Mouse (Mus musculus) kidney, postnatal 0 days (tissue): ENCODE results near the gene Lcn9. TPM values are rescaled to one million over a fixed set of nuclear protein-coding genes. Genes with fewer than 3 reads are reported as not detected.
A peak's percentile ranks its signal among the peaks of the same experiment; 100 is the strongest.

Source experiments
- ATAC-seq: fragments of 200-750 bp; cut with Nextera tagmentation; replicated peaks from 2 replicates; pipeline ENCODE4 v1.8.0; 2017; ENCODE audit warnings: low read depth, moderate number of reproducible peaks, moderate TSS enrichment, moderate library complexity; ENCODE audit not compliant: low FRiP score
- DNase-seq: peaks from one replicate; pipeline ENCODE4 v3.0.0-alpha.2; 2016; ENCODE audit warnings: low spot score
- H3K27ac ChIP-seq: fragments of 300-500 bp; sonication (generic); 2 replicates; pipeline ENCODE4 v1.5.1; 2014; ENCODE audit warnings: mild to moderate bottlenecking
- H3K27me3 ChIP-seq: fragments of 300-500 bp; sonication (generic); 2 replicates; pipeline ENCODE4 v1.6.1; 2014; ENCODE audit warnings: low read length, mixed read lengths; ENCODE audit not compliant: insufficient read depth
- H3K36me3 ChIP-seq: fragments of 300-500 bp; sonication (generic); 2 replicates; pipeline ENCODE4 v1.6.1; 2014; ENCODE audit warnings: low read length, mixed read lengths; ENCODE audit not compliant: insufficient read depth
- H3K4me1 ChIP-seq: fragments of 300-500 bp; sonication (generic); replicated peaks from 2 replicates; pipeline ENCODE4 v1.6.1; 2014; ENCODE audit warnings: antibody characterized with exemption, low read length, mixed read lengths; ENCODE audit not compliant: insufficient read depth
- H3K4me2 ChIP-seq: fragments of 300-500 bp; sonication (generic); 2 replicates; pipeline ENCODE4 v1.6.1; 2014; ENCODE audit warnings: mild to moderate bottlenecking, low read length, moderate library complexity, mixed read lengths
- H3K4me3 ChIP-seq: fragments of 300-500 bp; sonication (generic); replicated peaks from 2 replicates; pipeline ENCODE4 v1.5.1; 2014; ENCODE audit warnings: low read depth, low read length
- H3K9ac ChIP-seq: fragments of 300-500 bp; sonication (generic); 2 replicates; pipeline ENCODE4 v1.6.1; 2014; ENCODE audit warnings: low read depth, low read length
- H3K9me3 ChIP-seq: fragments of 300-500 bp; sonication (generic); replicated peaks from 2 replicates; pipeline ENCODE4 v1.6.1; 2016; ENCODE audit warnings: low read length, inconsistent platforms, mixed read lengths
- CTCF ChIP-seq: IDR thresholded peaks from 2 replicates; pipeline ENCODE4 v1.5.1; 2016; ENCODE audit warnings: antibody characterized with exemption, low read depth, mild to moderate bottlenecking, moderate library complexity
- WGBS: fragments of 180-500 bp; shearing (Covaris S2); extraction: QIAGEN DNeasy Blood & Tissue Kit; methylation state at CpG from one replicate; pipeline ENCODE4 v1.1.7; 2014; 5-methylcytosine and 5-hydroxymethylcytosine counted together
- polyA plus RNA-seq: library from polyadenylated mRNA; unstranded; fragments of >200 nt; fragmentation: Nextera tagmentation; extraction: Ambion mirVana; gene quantifications from 2 replicates; pipeline ENCODE4 v1.2.1, GENCODE M21; 2015

Lcn9 gene
- polyA plus RNA-seq, 1 experiment from 2014 or later, result not detected

DNA sequence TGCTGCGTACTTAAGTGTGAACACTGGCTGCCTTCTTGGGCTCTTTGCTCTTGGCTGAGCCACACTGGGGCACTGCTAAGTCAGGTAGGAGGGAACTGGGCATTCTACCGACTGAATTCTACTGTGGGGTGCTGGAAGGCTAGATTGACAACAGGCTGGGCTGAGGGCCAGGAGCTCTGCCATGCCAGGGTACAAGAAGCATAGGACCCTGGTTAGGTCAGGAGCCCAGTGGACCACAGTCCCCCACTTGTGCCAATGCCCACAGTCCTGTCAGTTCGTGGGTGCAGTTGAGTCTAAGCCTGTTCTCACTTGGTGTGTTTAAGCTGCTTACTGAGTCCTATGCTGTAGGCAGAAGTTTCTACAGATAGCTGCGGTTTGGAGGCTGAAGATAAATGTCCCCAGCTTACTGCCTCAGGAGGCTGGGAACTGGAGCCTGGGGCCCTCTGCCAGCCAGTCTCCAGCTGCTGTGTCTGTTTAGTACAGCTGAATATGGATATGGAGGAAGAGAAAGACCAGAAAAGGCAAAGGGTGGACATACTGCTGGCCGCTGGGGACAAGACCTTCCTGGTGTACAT is 39.8 kb downstream of the Lcn9 start:
- Histone ChIP-seq H3K9me3 (no peaks in the 10 kb centered on the region), H3K4me1 (0 out of 2 replicates have a peak, but pooled peaks cover 10% of the 10 kb centered on the region), H3K9ac (no peak overlapping the region), H3K4me2 (peak overlapping the region; percentile 86), H3K36me3 (no peaks in the 10 kb centered on the region), H3K27ac (no peak overlapping the region), H3K27me3 (no peaks in the 10 kb centered on the region; the same call in 1 of the 2 replicates), H3K4me3 (no peak overlapping the region)
- DNase-seq (no peak), ATAC-seq (no peak)
- WGBS, result 60% methylated on average over 5 of the region's 5 CpGs
- no peak for TF ChIP-seq CTCF

DNA sequence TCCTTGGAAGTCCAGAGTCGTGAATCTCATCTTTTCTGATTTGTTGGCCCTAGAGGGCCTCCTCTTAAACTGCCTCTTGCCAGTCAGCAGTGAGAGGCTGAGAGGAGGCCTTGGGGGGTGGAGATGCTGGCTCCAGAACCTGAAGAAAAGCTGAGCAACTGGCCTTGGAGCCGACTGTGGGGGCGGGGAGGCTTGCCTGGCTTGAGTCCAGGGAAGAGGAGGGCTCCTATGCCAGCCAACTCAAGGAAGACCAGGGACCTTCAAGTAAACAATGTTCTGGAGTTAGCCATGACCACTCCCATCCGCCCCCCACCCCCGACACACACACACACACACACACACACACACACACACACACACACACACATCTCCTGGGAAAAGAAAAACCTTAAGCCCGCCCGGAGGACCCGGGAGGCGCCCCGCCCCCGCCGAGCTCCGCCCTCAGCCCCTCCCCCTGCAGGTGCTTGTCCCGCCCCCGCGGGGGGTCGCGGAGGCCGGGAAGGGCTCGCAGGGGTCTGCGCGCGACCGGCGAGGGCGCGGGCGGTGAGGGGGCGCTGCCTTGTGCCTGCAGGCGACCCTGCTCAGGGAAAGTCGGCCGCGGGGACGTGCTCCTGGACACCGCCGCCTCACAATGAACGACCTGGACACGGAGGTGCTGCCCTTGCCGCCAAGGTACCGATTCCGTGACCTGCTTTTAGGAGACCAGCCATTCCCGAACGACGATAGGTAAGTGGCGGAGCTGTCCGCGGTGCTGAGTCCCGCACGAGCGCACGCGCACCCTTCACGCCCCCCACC is 40.6 kb downstream of the Lcn9 start, which contains the start of gene Kcnt1:
TSS of gene Kcnt1 (plus strand) at position 398 of the 795 bp plus-strand sequence.
- ATAC-seq (no peak; the same call in 1 of the 2 replicates), DNase-seq (peak; percentile 44)
- no peak for TF ChIP-seq CTCF
- Histone ChIP-seq H3K4me1 (0 out of 2 replicates have a peak, but pooled peaks cover 10% of the 10 kb centered on the region), H3K27me3 (no peaks in the 10 kb centered on the region; the same call in 1 of the 2 replicates), H3K27ac (no peak within 1 kb of the TSS), H3K36me3 (no peaks in the 10 kb centered on the region), H3K4me3 (peak within 1 kb of the TSS; percentile 39), H3K9me3 (no peaks in the 10 kb centered on the region), H3K9ac (0 out of 2 replicates have a peak within 1 kb of the TSS, but pooled peaks have one; percentile 1), H3K4me2 (peak within 1 kb of the TSS; percentile 86)
- WGBS, result 1% methylated on average over 41 of the region's 53 CpGs

DNA sequence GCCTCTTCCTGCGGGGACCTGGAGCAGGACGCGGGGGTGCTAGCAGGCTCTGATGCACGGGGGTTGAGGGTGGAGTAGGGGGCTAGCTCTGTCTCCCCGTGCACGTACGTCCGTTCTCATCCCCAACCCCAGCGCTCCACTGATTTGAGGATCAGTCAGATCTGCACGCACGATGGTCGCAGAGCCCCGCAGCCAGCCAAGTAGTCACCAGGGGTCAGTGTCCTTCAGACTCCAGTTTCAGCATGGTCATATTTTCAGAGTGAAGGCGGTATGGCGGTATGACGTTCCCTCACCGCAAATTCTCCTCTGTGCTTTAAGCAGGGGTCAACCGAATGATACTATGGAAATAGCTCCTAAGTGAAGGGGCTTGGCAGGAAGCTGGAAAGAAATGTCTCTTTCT is 41.3 kb downstream of the Lcn9 start:
- Histone ChIP-seq H3K36me3 (no peaks in the 10 kb centered on the region), H3K4me2 (peak overlapping the region; percentile 86), H3K4me1 (0 out of 2 replicates have a peak, but pooled peaks cover 10% of the 10 kb centered on the region), H3K27ac (no peak overlapping the region), H3K9me3 (no peaks in the 10 kb centered on the region), H3K4me3 (peak overlapping the region; percentile 39; the same call in 1 of the 2 replicates), H3K27me3 (no peaks in the 10 kb centered on the region; the same call in 1 of the 2 replicates), H3K9ac (no peak overlapping the region)
- ATAC-seq, result no peak; the same call in 1 of the 2 replicates
- TF ChIP-seq CTCF, result peak; percentile 23; the same call in 1 of the 2 replicates
- WGBS, result 3% methylated on average over 17 of the region's 18 CpGs
- peak; percentile 22 for DNase-seq

DNA sequence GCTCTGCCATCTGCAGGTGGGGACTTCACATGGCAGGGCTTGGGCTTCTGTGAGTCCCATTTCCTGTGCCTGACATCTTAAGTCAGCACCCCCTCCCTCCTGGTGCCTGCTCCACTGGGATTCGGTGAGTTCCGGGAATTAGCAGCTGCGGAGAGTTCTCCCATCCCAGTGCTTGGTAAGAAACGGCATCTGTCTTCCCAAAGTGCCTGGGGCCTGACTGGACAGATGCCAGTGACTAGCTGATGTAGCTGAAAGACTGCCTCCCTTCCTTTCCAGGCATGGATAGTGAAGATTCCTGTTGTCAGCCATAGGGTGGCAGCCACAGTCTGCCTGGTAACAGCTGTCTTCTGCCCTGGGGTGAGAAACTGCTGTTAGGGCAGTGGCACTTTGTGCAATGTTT is 42.5 kb downstream of the Lcn9 start:
- 11% methylated on average over 4 of the region's 4 CpGs for WGBS
- Histone ChIP-seq H3K9me3 (no peaks in the 10 kb centered on the region), H3K9ac (no peak overlapping the region), H3K36me3 (no peaks in the 10 kb centered on the region), H3K4me2 (no peak overlapping the region), H3K4me3 (no peak overlapping the region), H3K27me3 (no peaks in the 10 kb centered on the region; the same call in 1 of the 2 replicates), H3K4me1 (0 out of 2 replicates have a peak, but pooled peaks cover 10% of the 10 kb centered on the region), H3K27ac (no peak overlapping the region)
- TF ChIP-seq CTCF, result no peak
- DNase-seq, result peak; percentile 12
- ATAC-seq, result no peak

DNA sequence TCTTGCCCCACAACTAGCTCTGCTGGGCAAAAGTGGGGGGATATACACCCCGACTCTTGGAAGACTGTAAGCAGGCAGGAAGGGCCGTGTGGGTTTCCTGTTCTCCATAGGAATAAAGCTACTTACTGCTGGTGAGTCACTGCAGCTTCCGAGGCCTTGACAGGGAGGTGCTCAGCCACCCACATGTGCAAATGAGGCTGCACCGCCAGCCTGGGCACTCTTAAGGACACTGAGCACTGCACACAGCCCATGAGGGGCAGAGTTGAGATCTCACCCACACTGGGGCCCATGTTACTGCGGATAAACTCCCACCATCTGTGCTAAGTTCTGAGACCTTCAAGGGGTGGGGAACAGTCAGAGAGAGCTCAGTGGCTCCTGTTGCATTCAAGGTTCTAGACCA is 43.7 kb downstream of the Lcn9 start:
- H3K27me3 ChIP-seq, result no peaks in the 10 kb centered on the region; the same call in 1 of the 2 replicates

More for the DNA sequence above, 43.7 kb downstream of the Lcn9 start:
- H3K9ac ChIP-seq, result no peak overlapping the region
- TF ChIP-seq CTCF, result no peak
- H3K4me3 ChIP-seq, result no peak overlapping the region
- 59% methylated on average over 5 of the region's 5 CpGs for WGBS
- no peaks in the 10 kb centered on the region for H3K36me3 ChIP-seq
- no peak overlapping the region for H3K4me2 ChIP-seq
- 0 out of 2 replicates have a peak, but pooled peaks cover 10% of the 10 kb centered on the region for H3K4me1 ChIP-seq
- no peaks in the 10 kb centered on the region for H3K9me3 ChIP-seq
- DNase-seq, result no peak
- H3K27ac ChIP-seq, result no peak overlapping the region
- ATAC-seq, result no peak

Other genes starting within 250 kb of the Lcn9 start
- 0.59 and 0.85 TPM in 2 replicates for gene Mamdc4, start 248.3 kb upstream of the Lcn9 start, polyA plus RNA-seq
- gene Phpt1, start 247.9 kb upstream of the Lcn9 start, polyA plus RNA-seq, result 197 TPM in 2 replicates
- gene Ajm1, start 241.4 kb upstream of the Lcn9 start, polyA plus RNA-seq, result 0.15 and 0.16 TPM in 2 replicates
- gene Rabl6, start 214.6 kb upstream of the Lcn9 start, polyA plus RNA-seq, result 45.6 and 56.9 TPM in 2 replicates
- 0.32 and 0.34 TPM in 2 replicates for gene Ccdc183, start 205.5 kb upstream of the Lcn9 start, polyA plus RNA-seq
- 41.7 and 43.8 TPM in 2 replicates for gene Tmem141, start 201.1 kb upstream of the Lcn9 start, polyA plus RNA-seq
- gene Fcna, start 195.1 kb upstream of the Lcn9 start, polyA plus RNA-seq, result 1.7 and 2.2 TPM in 2 replicates
- not detected in 2 replicates for gene Lcn8, start 170.0 kb upstream of the Lcn9 start, polyA plus RNA-seq
- gene Lcn5, start 165.2 kb upstream of the Lcn9 start, polyA plus RNA-seq, result not detected in 2 replicates
- gene Lcn6, start 146.4 kb upstream of the Lcn9 start, polyA plus RNA-seq, result not detected in 2 replicates
- gene Lcn10, start 140.4 kb upstream of the Lcn9 start, polyA plus RNA-seq, result not detected in 2 replicates
- gene Obp2a, start 123.1 kb upstream of the Lcn9 start, polyA plus RNA-seq, result 0.37 TPM in 1 of 2 replicates, not detected in the other
- gene Bmyc, start 116.4 kb upstream of the Lcn9 start, polyA plus RNA-seq, result 94.1 and 94.6 TPM in 2 replicates
- gene Obp2b, start 86.1 kb upstream of the Lcn9 start, polyA plus RNA-seq, result not detected in 2 replicates
- not detected in 2 replicates for gene Lcn3, start 57.6 kb upstream of the Lcn9 start, polyA plus RNA-seq
- not detected in 2 replicates for gene Lcn11, start 46.1 kb upstream of the Lcn9 start, polyA plus RNA-seq
- not detected in 2 replicates for gene Gm13539, start 40.9 kb upstream of the Lcn9 start, polyA plus RNA-seq
- not detected in 2 replicates for gene Glt6d1, start 7.3 kb upstream of the Lcn9 start, polyA plus RNA-seq
- gene Sohlh1, start 24.1 kb downstream of the Lcn9 start, polyA plus RNA-seq, result not detected in 2 replicates
- 0.18 and 0.24 TPM in 2 replicates for gene Kcnt1, start 40.6 kb downstream of the Lcn9 start, polyA plus RNA-seq
- gene Camsap1, start 160.1 kb downstream of the Lcn9 start, polyA plus RNA-seq, result 9.1 and 14.2 TPM in 2 replicates
- 77.2 and 82.3 TPM in 2 replicates for gene Ubac1, start 198.6 kb downstream of the Lcn9 start, polyA plus RNA-seq